Mouse (Mus musculus) cerebellum, postnatal 25 days (tissue): ENCODE results near the gene Hhipl2.
"Not testable (repeated sequence)": the region's sequence is repeated elsewhere in the genome, so short reads cannot be mapped to it uniquely, and the experiment has no call there.

Experiments used
- DNase-seq, 2 experiments: peaks; one replicate each; pipeline ENCODE4 v3.0.0; 2021; ENCODE audit warnings: mixed read lengths in 2 of 2

Hhipl2 gene

DNA sequence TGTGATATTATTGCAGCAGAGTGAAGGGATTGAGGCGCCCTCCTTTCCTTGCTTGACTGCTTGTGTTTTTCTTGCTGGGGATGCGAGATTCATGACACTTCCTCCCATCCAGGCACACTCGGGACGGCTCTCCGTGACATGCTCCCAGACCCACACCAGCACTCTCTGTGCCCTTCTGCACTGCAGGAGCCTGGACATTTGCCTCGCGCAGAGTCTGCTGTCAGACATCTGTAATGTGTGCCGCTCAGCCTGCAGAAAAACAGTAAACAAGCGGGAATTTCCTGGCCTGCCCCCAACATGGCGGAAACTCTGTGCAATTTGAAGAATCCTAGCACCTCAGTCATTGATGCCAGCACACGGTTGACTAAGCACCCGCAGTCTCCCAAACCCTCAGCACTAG is at the start of gene Hhipl2:
Gene Hhipl2 (plus strand): TSS at position 343 of the 400 bp plus-strand sequence.
- DNase-seq = no peak

DNA sequence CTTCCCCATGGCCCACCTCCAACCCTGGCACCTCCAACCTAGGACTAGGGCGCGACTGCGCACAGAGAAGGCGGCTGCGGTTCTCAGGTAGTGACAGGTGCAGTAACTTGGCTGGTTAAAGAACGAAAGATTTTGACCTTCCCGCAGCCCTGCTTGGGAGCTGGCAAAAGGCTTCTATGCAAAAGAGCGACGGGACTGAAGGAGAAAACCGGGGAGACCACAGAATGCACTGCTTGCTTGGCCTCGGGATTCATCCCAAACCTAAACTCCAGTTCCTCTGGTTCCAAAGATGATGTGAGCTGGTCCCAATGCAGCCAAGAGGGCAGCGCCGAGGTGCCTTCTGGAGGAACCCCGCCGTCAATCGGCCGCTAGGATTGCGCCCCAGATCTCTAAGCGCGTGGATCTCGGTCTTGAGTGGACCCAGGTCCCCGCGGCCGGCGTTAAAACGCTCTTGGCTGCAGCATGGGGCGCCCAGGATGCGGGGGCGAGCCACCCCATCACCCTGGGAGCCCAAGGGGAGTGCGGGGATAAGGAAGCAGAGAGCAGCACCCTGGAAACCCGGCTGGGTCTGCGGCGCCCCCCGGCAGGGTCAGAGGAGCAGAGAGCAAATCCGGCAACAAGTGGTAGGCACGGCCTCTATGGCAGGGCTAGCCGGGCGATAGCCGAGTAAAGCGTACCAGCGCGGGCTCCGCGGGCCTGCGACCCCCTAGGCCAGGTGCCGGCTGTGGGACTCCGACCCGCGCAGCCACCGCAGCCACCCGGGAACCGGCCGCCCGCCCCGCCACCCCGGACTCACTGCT is 49.2 kb upstream of the Hhipl2 start:
- peak; percentile 59 to 63 for DNase-seq

DNA sequence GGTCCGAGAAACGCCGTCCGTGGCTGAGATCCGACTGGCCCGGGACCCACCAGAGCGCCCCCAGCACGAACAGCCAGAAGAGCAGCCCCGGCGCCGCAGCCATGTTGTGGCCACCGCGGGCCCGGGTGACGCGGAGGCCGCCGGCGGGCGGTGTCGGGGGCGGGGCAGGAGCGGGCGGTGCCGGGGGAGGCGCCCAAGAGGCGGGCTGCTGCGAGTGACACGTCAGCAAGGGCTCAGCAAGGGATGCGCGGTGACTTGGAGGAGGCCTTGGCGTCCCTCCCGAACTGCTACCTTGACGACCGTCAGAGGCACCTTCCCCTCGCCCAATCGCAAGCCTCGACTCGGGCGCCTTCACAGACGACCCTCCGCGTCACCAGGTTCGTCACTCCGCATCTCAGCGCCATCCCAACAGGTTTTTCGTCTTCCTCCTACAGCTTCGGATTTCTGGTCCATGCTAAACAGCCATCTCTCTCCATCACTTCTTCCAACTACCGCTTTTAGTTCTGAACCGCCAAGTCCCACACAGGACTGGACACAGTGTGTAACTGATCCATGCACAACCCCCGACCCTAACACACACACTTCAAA is 48.5 kb upstream of the Hhipl2 start, which contains the start of gene Mia3:
Gene Mia3 (minus strand): TSS at position 127 of the 588 bp plus-strand sequence.
- peak; percentile 98 to 99 for DNase-seq

DNA sequence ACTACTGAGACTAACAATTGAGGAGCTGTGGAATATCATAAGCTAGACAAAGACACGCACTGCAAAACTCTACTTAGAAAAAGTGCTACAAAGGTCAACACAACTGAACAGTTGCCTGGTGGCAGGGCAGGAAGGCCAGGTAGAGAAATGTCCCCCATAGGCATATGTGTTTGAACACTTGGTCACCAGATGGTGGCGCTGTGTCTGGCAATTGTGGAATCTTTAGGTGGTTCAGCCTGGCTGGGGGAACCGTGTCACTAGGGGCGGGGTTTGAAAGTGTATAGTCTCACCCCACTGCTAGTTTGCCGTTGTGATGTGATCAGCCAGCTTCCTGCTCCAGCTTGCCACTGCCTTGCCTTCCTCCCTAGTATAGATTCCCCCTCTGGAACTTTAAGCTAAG is 43.3 kb upstream of the Hhipl2 start:
- DNase-seq = no peak

DNA sequence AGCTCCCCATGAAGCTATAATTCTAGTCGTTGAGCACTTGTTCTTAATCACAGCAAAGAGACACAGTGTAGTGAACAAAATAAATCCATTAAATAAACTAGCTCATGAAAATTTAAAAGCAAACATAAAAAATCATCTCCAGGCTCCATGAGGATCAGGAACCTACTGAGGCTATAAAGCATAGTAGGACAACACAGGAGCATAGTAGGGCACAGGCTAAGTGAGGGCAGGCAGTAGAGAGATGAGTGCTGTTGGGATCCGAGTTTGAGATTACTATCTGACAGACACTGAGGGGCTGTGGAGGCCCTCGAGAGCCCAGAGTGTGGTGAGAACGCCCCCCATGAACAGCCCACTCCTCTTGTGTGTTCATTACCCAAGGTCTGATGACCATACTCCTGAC is 41.0 kb upstream of the Hhipl2 start:
- no peak for DNase-seq

DNA sequence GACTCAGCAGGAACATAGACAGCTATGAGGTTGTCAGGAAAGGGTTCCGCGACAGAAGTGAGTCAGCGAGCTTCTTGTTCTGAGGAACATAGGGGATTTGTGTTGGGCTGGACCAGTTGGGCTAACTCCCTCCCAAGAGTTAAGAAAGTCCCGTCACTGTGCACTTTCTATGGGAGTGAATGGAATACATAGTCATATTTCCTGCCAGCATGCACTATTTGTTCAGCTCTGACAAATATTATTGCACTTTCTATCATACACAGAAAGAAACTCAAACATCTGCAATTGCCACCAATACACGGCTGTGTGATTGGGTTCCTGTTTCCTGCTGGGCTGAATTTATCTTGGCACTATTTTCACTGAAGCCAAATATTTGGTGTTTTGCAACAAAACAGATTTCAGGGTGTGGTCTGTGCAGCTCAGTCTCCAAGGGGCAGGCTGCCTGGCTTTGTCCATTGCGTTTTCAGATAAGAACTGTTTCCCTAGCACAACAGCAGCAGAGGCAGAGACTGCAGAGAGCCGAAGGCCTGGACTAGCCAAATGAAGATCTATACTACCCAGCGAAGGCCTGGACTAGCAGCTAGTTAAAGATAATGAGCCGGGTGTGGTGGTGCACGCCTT is 39.6 kb upstream of the Hhipl2 start:
- no peak for DNase-seq

DNA sequence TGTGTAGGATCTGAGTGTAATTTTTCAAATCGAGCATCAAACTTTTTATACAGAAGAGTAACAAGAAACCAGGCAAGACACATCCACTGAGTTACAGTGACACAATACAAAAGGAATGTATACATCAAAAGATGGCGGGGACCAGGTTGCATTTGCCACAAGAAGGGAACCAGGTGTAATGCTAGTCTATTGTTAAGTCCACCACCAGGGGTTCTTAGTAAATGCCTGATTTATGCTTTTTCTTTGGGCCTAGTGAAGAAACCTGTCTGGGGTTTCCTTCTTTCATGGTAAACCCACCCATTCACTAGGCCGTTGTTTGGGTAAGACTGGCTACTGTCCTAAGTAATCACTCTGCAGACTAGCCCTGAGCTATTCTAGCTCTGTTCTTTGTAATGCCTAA is 38.6 kb upstream of the Hhipl2 start:
- DNase-seq = not testable (repeated sequence)

DNA sequence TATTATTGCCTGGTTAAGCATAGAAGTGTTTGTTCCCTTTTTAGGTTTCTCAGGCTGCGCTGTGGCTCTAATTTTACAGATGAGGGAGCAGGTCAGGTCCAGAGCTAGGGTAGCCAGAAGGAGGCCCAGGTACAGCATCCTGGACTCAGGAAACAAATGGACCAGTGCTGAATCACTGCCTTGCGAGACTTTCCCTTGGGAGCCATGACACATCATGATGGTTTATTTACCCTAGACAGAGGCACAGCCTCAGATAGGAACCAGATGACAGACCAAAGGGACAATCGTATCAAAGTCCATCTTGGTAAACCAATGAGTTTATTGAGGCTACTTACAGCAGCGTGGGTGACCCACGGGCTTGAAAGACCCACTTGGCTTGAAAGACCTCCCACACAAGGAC is 36.2 kb upstream of the Hhipl2 start:
- no peak for DNase-seq

DNA sequence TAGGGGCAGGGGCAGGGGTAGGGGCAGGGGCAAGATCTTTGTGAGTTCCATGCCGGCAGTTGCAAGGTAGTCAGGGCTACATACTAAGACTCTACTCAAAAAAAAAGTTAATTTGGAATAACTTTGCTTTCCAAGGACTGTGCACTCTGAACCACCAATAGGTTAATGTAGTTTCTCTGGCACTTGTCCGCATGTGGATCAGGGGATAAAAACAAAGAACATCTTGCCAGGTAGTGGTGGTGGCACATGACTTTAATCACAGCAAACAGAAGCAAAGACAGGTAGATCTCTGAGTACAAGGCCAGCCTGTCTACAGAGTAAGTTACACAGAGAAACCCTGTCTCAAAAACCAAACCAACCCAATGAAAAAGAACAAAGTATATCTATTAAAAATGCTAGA is 35.4 kb upstream of the Hhipl2 start:
- DNase-seq = no peak

DNA sequence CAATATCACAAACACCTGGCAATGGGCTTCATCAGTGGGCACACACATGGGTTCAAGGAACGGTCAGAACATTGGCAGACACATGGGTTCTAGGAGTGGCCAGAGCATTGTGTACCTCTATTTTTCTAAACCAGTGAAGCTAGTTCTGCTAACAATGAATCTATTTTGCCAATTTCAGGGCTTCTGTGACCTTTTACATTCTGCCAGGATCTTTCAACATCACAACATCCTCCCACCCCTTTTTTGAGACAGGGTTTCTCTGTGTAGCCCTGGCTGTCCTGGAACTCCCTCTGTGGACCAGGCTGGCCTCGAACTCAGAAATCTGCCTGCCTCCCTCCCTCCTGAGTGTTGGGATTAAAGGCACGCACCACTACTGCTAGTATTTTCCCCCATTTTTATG is 30.6 kb upstream of the Hhipl2 start:
- not testable (repeated sequence) for DNase-seq

DNA sequence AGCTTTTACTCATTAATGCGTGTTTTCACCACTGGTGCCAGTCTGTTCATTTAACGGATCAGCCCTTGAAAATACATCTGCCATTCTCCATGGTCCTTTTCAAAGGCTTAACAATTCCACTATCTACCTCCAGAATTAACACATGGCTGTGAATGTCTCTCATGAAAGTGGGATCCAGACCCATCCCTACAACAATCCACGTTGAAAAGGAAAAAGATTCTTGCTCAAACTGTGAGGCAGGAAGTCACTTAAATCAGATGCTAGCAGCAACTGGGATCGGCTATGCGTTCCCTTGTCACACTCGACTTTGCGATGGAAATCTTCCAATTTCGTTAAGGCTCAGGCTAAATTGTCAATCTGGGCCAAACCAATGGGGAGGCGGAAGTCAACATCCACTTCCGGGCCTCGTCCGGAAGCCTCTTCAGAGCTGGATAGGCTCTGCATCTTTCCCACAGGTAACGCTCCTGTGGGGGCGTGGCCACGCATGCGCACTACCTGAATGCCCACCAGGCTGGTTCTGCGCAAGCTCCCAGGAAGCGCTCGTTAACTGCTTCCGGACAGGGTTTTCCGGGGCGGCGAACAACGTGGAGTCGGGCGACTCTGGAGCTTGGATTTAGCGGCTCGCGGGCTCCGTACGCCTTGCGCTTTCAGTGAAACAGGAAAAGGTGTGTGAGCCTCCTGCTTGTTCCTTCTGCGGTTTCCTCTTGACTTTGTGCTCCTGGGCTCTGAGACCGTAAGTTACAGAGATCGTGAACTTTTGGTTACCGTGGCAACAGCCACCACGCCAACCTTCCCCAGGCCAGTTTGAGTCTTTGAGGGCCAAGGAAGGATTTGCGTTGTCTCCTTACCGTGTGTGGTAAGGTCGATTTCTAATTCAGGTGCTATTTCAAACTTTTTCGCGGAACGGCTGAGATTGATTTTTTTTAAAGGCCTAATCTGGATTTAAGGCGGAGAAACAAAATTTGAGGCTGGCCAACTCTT is 29.3 kb upstream of the Hhipl2 start, which contains the start of gene Taf1a:
Gene Taf1a (plus strand): TSS at position 556 of the 981 bp plus-strand sequence.
- peak; percentile 93 to 97 for DNase-seq

DNA sequence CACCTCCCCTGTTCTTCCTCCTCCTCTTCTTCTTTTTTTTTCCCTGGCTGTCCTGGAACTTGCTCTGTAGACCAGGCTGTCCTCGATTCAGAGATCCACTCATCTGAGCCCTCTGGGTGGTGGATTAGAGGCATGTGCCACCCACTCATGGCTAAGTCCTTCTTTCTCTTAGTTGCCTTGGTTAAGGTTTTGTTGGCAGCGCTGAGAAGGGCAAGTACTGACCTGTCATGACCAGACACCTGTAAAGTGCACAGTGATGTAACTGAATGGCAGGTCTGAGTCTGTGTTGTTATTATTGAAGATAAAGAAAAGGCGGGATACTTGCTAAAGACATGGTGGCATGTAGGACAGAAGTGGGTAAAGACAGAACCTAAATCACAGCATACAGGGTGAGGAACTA is 14.6 kb upstream of the Hhipl2 start:
- DNase-seq = no peak

DNA sequence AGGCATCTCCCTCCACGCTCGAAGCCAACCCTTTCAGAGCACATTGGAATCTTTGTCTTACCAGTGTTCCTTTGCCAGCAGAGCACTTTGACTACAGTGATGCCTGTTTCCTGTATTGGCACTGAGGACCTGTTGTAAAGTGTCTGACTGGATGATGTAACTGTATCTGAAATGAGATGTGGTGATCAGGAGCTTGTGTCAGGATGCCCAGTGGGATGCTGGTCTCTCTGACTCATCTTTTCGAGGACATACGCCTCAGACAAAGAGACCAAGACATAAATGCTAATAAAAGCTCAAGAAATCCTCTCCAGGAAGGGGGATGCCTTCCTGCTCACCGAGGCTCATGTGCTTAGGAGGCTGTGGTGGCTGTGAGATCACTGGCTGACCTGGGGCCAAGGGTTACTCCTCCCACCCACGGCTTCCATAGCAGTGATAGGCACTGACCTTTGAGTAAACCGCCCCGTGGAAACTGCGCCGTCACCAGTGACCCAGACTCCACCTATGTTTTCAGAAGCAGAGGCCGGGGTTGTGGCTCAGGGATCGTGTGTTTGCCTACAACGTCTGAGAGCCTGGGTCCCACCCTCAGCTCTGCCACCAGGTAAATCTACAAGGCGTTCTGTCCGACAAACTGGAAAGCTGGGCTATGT is 3.8 kb upstream of the Hhipl2 start:
- no peak for DNase-seq

DNA sequence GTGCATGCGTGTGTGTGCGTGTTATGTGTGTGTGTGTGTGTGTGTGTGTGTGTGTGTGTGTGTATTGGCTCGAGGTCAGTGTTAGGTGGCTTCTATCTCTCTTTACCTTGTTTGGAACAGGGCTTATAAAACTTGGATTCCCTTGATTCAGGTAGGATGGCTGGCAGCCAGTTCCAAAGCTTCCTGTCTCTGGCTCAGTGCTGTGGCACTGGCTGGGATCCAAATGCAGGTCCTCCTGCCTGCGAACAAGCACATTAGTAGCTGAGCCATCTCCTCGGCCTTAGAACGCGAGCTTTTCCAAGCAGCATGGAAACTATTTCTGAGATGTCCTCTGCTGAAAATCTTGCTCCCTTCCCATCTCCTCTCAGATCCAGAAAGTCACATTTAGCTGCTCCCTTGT is 1.7 kb downstream of the Hhipl2 start:
- DNase-seq = peak; percentile 36 to 61

DNA sequence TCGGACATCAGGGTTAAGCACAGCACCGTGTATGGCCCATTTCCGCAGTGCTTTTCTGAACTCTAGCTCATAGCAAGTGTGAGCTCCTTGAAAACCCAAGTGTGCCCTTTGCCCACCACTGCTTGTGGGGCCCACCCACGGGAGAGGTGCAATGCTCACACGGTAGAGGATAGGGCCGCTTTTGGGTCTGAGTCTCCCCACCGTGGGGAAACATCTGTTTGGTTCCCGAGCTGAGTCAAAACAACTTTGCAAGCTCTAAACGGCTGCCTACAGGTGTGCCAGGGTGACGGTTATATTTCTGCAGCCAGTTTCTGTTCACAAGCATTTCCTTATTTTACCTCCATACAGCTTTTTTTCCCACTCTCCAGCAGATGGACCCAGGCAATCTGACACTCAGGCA is 2.3 kb downstream of the Hhipl2 start:
- DNase-seq = no peak

DNA sequence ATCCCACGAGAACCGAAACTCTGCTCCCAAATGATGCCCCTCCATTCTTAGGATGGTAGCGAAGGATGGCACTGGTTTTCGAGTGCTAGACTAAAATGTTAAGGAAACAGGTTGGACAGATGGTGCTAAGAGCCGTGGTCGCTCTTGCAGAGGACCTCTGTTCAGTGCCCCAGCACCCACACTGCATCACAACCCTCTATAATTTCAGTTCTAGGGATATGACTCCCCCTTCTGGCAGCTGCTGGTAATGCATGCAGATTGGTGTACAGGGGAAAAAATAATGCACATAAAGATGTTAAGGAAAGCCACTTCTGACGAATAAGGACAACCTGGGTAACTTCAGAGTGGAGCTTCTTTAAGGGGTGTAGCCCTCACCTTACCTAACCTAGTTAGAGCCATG is 6.1 kb downstream of the Hhipl2 start:
- no peak for DNase-seq

DNA sequence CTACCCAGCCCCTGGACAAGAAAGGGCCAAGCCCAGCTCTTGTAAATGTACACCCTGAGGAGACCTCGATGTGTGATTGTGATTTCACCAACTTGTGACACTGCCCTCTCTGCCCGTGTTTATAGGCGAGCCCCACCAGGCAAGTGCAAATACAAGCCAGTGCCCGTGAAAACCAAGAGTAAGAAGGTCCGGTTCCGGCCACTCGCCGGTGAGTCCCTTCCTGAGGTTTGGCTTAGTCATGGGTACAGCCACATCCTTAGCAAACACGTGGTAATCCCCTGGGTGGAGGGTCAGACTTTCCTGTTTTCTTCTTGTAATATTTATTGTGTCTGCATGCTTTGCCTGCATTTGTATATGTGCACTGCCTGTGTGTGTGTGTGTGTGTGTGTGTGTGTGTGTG is 16.9 kb downstream of the Hhipl2 start:
- DNase-seq = no peak

DNA sequence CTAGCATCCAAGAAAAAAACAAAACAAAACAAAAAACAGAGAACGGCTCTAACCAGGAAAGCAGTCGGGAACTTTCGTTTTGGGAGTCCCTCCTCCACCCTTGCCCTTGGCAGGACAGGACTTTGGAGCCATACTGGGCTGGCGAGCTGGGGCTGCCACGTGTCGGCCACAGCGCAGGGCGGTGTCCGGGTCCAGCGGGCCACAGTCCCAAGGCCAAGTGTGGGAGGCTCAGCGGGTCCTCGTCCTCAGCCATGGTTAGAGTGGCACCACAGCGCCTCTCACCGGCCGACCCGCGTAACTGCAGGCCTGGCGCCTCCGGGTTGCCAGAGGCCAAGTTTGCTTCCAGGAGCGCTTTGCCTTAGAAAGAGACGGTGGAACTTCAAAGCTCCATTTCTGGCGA is 21.0 kb downstream of the Hhipl2 start:
- DNase-seq = peak; percentile 83 to 88

DNA sequence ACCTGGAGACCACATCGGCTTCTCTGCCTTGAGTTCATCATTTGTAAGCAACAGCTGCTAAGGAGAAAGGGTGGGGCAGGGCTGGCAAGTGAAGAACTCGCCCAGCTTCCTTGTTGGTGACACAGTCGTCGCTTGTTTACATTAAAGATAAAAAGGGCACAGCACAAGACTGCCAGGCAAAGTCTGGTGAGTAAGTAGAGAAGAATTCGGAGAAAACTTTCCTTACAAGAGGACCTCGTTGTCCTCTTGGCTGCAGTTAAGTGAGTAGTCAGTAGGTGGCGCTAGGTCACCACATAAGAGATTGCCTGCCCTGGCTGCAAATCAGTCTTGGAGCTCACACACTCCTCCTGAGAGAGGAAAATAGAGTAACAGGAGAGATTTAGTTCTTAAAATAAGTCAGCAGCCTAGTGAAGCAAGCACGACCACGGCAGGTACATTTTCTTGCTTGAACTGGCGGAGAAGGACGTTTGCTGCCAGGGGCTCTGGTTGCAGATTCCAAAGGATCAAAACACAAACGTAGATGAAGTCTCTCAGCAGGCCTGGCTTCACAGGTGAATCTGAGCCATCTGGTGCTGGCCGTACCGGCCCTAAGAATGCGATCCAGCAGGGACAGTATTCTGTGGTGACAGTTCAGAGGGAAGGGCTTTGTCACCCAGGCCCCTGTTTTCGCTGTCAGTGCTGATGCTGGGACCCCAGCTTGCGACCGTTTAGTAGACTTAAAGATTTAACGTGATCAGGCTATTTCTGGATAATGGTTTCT is 24.2 kb downstream of the Hhipl2 start:
- peak; percentile 86 to 88 for DNase-seq

DNA sequence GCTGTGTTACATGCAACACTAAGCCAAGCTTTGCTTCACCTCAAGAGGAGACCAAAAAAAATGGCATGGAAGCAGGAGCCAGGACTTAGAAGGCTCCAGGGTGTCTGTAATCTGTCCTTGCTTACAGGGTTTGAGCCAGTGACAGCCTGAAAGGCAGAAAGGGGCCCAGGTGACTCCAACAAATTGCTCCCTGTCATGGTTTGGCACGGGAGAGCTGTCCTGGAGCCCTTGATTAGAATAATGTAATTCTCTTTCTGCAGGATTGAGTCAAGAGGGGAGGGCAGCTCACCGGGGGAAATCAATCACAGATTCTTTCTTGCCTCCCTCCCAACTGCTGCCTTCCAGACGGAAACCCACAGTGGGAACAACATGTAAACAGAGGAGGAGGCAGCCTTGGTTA is 35.1 kb downstream of the Hhipl2 start:
- no peak for DNase-seq
